In the genomic region with DNA sequence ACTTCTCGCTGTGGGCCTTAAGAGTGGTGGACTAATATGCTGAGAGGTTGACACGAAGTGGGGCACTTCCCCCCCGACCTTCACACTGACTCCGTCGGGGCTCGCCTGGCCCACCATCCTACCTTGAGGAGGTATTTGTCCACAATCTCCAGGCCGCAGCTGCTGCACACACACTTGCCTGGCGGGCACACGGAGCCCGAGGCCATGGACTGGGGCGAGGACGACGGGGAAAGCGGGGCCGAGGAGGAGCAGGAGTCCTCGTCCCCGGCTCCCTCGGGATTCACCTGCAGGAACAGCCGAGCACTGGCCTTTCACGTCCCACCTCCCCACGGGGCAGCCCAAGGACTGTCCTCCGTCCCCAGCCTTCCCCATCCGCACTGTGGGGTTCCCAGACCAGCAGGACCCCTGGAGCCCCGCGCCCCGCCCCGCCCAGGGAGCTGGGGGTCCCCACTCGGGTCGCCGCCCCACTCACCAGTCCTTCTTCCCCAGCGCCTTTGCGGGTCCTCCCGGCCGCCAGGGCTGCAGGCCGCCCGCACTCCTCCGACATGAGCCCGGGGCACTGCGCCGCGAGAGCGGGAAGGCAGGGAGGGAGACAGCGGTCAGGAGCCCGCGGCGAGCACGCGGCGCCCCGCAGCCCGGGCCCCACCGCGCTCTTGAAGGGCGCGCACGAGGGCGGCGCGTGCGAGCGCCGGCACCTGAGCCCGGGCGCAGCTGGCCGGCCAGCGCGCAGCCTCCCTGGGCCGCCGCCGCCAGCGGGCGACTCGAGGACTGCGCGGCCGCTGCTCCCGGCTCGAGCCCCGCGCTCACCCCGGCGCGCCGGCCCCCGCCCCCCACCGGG, we compare ENCODE assay signal across 9 mouse cellular contexts. TPM values are rescaled to one million over a fixed set of nuclear protein-coding genes. Genes with fewer than 3 reads are reported as not detected.
DNase-seq lines count a peak whose midpoint lies in the region; ATAC-seq and TF ChIP-seq lines count a peak whose summit lies in the region.
"Had no signal": no experiment of that assay in that cellular context is flagged by ENCODE, and none has a peak within 500 bp of the region (broad histone marks: within the 10 kb centered on the region; RNA-seq: fewer than 3 reads in every experiment).

No protein-coding gene starts in this region.

- no peak overlapping the region for H3K27ac ChIP-seq in forebrain, postnatal 0 days (ENCODE audit: low read depth, low read length)
- H3K27ac ChIP-seq in limb, embryonic 10.5 days, result peak overlapping the region; percentile 47

- peak overlapping the region; percentile 59 for H3K4me2 ChIP-seq in forebrain, postnatal 0 days (ENCODE audit: low read depth)

- no peaks in the 10 kb centered on the region for H3K9me3 ChIP-seq in forebrain, postnatal 0 days (ENCODE audit: low read length)
- no peaks in the 10 kb centered on the region for H3K9me3 ChIP-seq in limb, embryonic 10.5 days (replicated peaks)

- peak overlapping the region; percentile 28; the same call in 1 of the 2 replicates for H3K9ac ChIP-seq in forebrain, postnatal 0 days

- DNase-seq in ovary, postnatal 36 days (ENCODE audit: low spot score), result peak; percentile 20
- DNase-seq in ovary, postnatal 14 days (ENCODE audit: low spot score), result no peak
- DNase-seq in forebrain, postnatal 0 days, result peak; percentile 24
- peak; percentile 73 for DNase-seq in limb, embryonic 10.5 days (ENCODE audit: low spot score)
- peak; percentile 70 for DNase-seq in retina, embryonic 14.5 days (ENCODE audit: low spot score)
- DNase-seq in frontal cortex, postnatal 10 days (ENCODE audit: low spot score in 2 of 2), result no peak
- DNase-seq in urinary bladder, postnatal 25 days (ENCODE audit: low spot score), result no peak
- DNase-seq in left cerebral cortex, postnatal 10 days (ENCODE audit: extremely low spot score in 1 of 2, low spot score in 2 of 2), result no peak

- peaks cover 63% of the 10 kb centered on the region for H3K27me3 ChIP-seq in forebrain, postnatal 0 days (ENCODE audit: insufficient read depth, low read length)
- H3K27me3 ChIP-seq in limb, embryonic 10.5 days (ENCODE audit: low read depth, poor library complexity, severe bottlenecking), result peaks cover 98% of the 10 kb centered on the region

- ATAC-seq in forebrain, postnatal 0 days, result peak; percentile 60

- no peak for TF ChIP-seq CTCF in forebrain, postnatal 0 days (IDR thresholded peaks at IDR 0.05; ENCODE audit: low read depth)

- intact Hi-C loops in left cerebral cortex, postnatal 10 days (cut with DNase I), result no loop called here

- H3K4me1 ChIP-seq in forebrain, postnatal 0 days (ENCODE audit: insufficient read depth), result no peaks in the 10 kb centered on the region
- H3K4me1 ChIP-seq in limb, embryonic 10.5 days, result peaks cover 34% of the 10 kb centered on the region

- 2% methylated on average over 81 of the region's 86 CpGs for WGBS in forebrain, postnatal 0 days
- WGBS in limb, embryonic 10.5 days, result under 1% methylated on average over 75 of the region's 86 CpGs

- no peaks in the 10 kb centered on the region for H3K36me3 ChIP-seq in forebrain, postnatal 0 days (ENCODE audit: insufficient read depth)
- H3K36me3 ChIP-seq in limb, embryonic 10.5 days, result no peaks in the 10 kb centered on the region

- peak overlapping the region; percentile 35 for H3K4me3 ChIP-seq in forebrain, postnatal 0 days (ENCODE audit: low read depth, low read length)
- H3K4me3 ChIP-seq in limb, embryonic 10.5 days, result peak overlapping the region; percentile 53

RNA-seq across cellular contexts. Expression of gene Lhx8, which starts 2.4 kb away (rescaled TPM):
- total RNA-seq in forebrain, postnatal 0 days (2014; rRNA removed), result 13.4 and 24.2 TPM in 2 replicates
- polyA plus RNA-seq in forebrain, postnatal 0 days (2015; fragmentation: Nextera tagmentation; extraction: Ambion mirVana), result 18.9 and 21.6 TPM in 2 replicates
- 2.6 TPM in 1 of 2 replicates, not detected in the other for polyA plus RNA-seq in limb, embryonic 10.5 days (2016; fragmentation: Nextera tagmentation; extraction: Ambion mirVana)
- 1 to 10 TPM in 1 of 2 experiments, under 1 TPM in 1; 0.81 to 1.7 TPM for total RNA-seq in left cerebral cortex, postnatal 10 days (2021)
- total RNA-seq: layer of hippocampus, postnatal 10 days had no signal

Comparison
In these comparisons a context has a peak if more than half of its experiments do, and no peak if none do; other contexts are left out.
1. DNase-seq: peak in ovary, postnatal 36 days (single experiment), forebrain, postnatal 0 days (single experiment), limb, embryonic 10.5 days (single experiment) and retina, embryonic 14.5 days (single experiment); none in ovary, postnatal 14 days (single experiment), frontal cortex, postnatal 10 days (0 of 2), urinary bladder, postnatal 25 days (single experiment) and left cerebral cortex, postnatal 10 days (0 of 2).